Mouse (Mus musculus): ENCODE measurements around the gene P2rx1. TPM values are rescaled to one million over a fixed set of nuclear protein-coding genes. Genes with fewer than 3 reads are reported as not detected.

P2rx1 gene
- polyA plus RNA-seq, 1 experiment from 2014 or later = 4.8 TPM

- Histone ChIP-seq H3K9me3 (no peaks in the 10 kb centered on the region), H3K27ac (no peak overlapping the region), H3K36me3 (no peaks in the 10 kb centered on the region), H3K4me3 (no peak overlapping the region), H3K27me3 (ENCODE audit: insufficient read depth, poor library complexity, severe bottlenecking) (peaks cover 1% of the 10 kb centered on the region; the same call in 1 of the 2 replicates), H3K4me1 (peaks cover 28% of the 10 kb centered on the region)
- WGBS = 84% methylated on average over 6 of the region's 6 CpGs
- no peak for DNase-seq (ENCODE audit: low spot score)
These were observed 2.6 kb upstream of the P2rx1 start for GRCm38 (mm10) chr11:72996346-72996745.

DNA sequence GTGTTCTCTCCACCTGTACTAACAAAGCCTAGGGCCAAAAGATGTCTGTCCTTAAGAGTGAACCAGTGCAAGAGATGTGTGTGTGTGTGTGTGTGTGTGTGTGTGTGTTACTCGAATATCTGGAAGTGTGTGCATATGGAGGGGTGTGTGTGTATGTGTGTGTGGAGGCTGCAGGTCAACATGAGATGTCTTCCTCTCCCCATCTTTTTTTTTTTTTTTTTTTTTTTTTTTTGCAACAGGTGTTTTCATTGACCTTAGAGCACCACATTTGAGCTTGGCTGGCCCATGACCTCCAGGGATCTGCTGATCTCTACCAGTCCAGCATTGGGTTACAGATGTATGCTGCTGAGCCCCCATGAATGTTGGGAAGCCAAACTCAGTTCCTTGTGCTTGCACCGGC lies 2.1 kb upstream of the P2rx1 start:
- 83% methylated on average over 2 of the region's 2 CpGs for WGBS
- H3K36me3 ChIP-seq = no peaks in the 10 kb centered on the region
- H3K4me3 ChIP-seq = no peak overlapping the region
- no peak for DNase-seq (ENCODE audit: low spot score)
- H3K9me3 ChIP-seq = no peaks in the 10 kb centered on the region
- peaks cover 26% of the 10 kb centered on the region for H3K4me1 ChIP-seq
- peaks cover 4% of the 10 kb centered on the region; the same call in 1 of the 2 replicates for H3K27me3 ChIP-seq (ENCODE audit: insufficient read depth, poor library complexity, severe bottlenecking)
- H3K27ac ChIP-seq = no peak overlapping the region

- no peak for DNase-seq (ENCODE audit: low spot score)
- no peaks in the 10 kb centered on the region for H3K36me3 ChIP-seq
- H3K27ac ChIP-seq = no peak overlapping the region
- peaks cover 4% of the 10 kb centered on the region; the same call in 1 of the 2 replicates for H3K27me3 ChIP-seq (ENCODE audit: insufficient read depth, poor library complexity, severe bottlenecking)
- H3K4me3 ChIP-seq = no peak overlapping the region
- no peaks in the 10 kb centered on the region for H3K9me3 ChIP-seq
- WGBS = 47% methylated on average over 13 of the region's 13 CpGs
- H3K4me1 ChIP-seq = peaks cover 19% of the 10 kb centered on the region
These were observed 1.2 kb upstream of the P2rx1 start for GRCm38 (mm10) chr11:72997529-72998326.

- Histone ChIP-seq H3K4me3 (no peak overlapping the region), H3K9me3 (no peaks in the 10 kb centered on the region), H3K4me1 (peaks cover 20% of the 10 kb centered on the region), H3K27me3 (ENCODE audit: insufficient read depth, poor library complexity, severe bottlenecking) (peaks cover 4% of the 10 kb centered on the region; the same call in 1 of the 2 replicates), H3K36me3 (no peaks in the 10 kb centered on the region), H3K27ac (no peak overlapping the region)
- 14% methylated on average over 6 of the region's 6 CpGs for WGBS
- no peak for DNase-seq (ENCODE audit: low spot score)
These were observed 2.1 kb downstream of the P2rx1 start for GRCm38 (mm10) chr11:73001029-73001428.

DNA sequence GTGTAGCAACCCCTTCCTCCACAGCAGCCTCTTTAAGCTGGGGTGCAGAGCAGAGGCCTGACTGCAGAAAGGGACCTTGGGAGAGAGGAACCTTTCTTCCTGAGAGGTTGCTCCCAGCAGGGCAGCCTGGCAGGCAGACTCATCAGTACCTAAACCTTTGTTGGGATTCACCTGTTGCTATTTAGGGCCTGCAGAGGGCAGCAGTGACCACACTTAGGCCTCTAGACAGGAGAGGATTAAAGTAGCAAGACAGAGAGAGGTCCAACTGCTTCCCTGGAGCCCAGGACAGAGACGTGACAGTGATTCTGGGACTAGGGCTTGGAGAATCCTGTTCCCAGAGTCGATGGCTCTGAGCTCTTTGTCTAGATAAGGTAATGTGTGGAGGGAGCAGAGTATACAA lies 7.5 kb downstream of the P2rx1 start:
- 3% methylated on average over 2 of the region's 2 CpGs for WGBS
- Histone ChIP-seq H3K36me3 (no peaks in the 10 kb centered on the region), H3K27me3 (ENCODE audit: insufficient read depth, poor library complexity, severe bottlenecking) (peaks cover 39% of the 10 kb centered on the region), H3K4me1 (peaks cover 16% of the 10 kb centered on the region), H3K4me3 (no peak overlapping the region), H3K9me3 (no peaks in the 10 kb centered on the region), H3K27ac (no peak overlapping the region)
- DNase-seq (ENCODE audit: low spot score) = no peak

DNA sequence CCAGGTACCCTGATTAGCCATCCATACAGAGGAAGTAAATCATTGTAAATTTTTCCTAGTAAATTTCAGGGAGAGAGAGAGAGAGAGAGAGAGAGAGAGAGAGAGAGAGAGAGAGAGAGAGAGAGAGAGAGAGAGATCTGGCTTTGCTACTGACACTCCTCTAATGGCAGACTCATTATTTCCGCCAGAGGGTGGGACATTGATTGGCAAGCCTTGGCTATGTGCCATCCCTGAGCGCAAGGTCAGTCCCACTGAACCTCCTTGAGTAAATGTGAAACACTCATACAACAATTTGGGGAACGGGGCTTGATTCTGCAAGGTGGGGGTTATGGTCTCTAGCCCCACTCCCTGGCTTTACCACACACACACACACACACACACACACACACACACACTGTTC lies 8.2 kb downstream of the P2rx1 start:
- Histone ChIP-seq H3K4me1 (peaks cover 16% of the 10 kb centered on the region), H3K36me3 (no peaks in the 10 kb centered on the region), H3K27ac (no peak overlapping the region), H3K9me3 (no peaks in the 10 kb centered on the region), H3K27me3 (ENCODE audit: insufficient read depth, poor library complexity, severe bottlenecking) (peaks cover 36% of the 10 kb centered on the region), H3K4me3 (no peak overlapping the region)
- DNase-seq (ENCODE audit: low spot score) = no peak
- 77% methylated on average over 3 of the region's 3 CpGs for WGBS

- DNase-seq (ENCODE audit: low spot score) = no peak
- no peak overlapping the region for H3K27ac ChIP-seq
- no peaks in the 10 kb centered on the region for H3K36me3 ChIP-seq
- peaks cover 16% of the 10 kb centered on the region for H3K4me1 ChIP-seq
- no peak overlapping the region for H3K4me3 ChIP-seq
- H3K27me3 ChIP-seq (ENCODE audit: insufficient read depth, poor library complexity, severe bottlenecking) = peaks cover 40% of the 10 kb centered on the region
- WGBS = 50% methylated on average over 11 of the region's 11 CpGs
- H3K9me3 ChIP-seq = no peaks in the 10 kb centered on the region
These were observed 9.0 kb downstream of the P2rx1 start for GRCm38 (mm10) chr11:73007698-73008481.

GRCm38 (mm10) chr11:73008826-73009225 lies 9.9 kb downstream of the P2rx1 start:
- Histone ChIP-seq H3K4me1 (peaks cover 17% of the 10 kb centered on the region), H3K27ac (no peak overlapping the region), H3K4me3 (no peak overlapping the region), H3K36me3 (no peaks in the 10 kb centered on the region), H3K27me3 (ENCODE audit: insufficient read depth, poor library complexity, severe bottlenecking) (peaks cover 49% of the 10 kb centered on the region), H3K9me3 (no peaks in the 10 kb centered on the region)
- DNase-seq (ENCODE audit: low spot score) = no peak
- WGBS = 49% methylated on average over 2 of the region's 2 CpGs

GRCm38 (mm10) chr11:73009531-73010274 lies 10.8 kb downstream of the P2rx1 start:
- peaks cover 20% of the 10 kb centered on the region for H3K4me1 ChIP-seq
- DNase-seq (ENCODE audit: low spot score) = no peak
- H3K9me3 ChIP-seq = no peaks in the 10 kb centered on the region
- peaks cover 56% of the 10 kb centered on the region for H3K27me3 ChIP-seq (ENCODE audit: insufficient read depth, poor library complexity, severe bottlenecking)
- H3K4me3 ChIP-seq = no peak overlapping the region
- no peak overlapping the region for H3K27ac ChIP-seq
- 56% methylated on average over 13 of the region's 13 CpGs for WGBS
- no peaks in the 10 kb centered on the region for H3K36me3 ChIP-seq

DNA sequence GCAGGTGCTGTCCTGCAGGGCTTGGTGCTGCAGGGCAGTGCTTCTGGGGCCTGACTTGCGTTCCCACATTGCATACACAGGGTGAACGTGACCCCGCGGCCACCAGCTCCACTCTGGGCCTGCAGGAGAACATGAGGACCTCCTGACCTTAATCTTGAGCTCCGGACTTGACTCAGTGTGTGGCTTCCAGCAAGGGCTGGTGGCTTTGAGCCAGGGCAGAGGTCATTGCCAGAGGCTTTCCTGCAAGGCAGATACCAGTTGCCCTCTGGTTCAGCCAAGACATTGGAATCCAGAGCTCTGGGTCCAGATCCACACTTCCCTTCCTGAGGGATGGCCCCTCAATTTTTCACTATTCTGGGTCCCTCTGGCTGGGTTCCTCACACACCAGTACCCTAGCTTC lies 15.1 kb downstream of the P2rx1 start:
- no peaks in the 10 kb centered on the region for H3K9me3 ChIP-seq
- H3K27ac ChIP-seq = no peak overlapping the region
- WGBS = 77% methylated on average over 5 of the region's 5 CpGs
- H3K36me3 ChIP-seq = no peaks in the 10 kb centered on the region
- H3K4me1 ChIP-seq = peaks cover 17% of the 10 kb centered on the region
- H3K4me3 ChIP-seq = no peak overlapping the region
- peaks cover 83% of the 10 kb centered on the region for H3K27me3 ChIP-seq (ENCODE audit: insufficient read depth, poor library complexity, severe bottlenecking)
- DNase-seq (ENCODE audit: low spot score) = no peak

DNA sequence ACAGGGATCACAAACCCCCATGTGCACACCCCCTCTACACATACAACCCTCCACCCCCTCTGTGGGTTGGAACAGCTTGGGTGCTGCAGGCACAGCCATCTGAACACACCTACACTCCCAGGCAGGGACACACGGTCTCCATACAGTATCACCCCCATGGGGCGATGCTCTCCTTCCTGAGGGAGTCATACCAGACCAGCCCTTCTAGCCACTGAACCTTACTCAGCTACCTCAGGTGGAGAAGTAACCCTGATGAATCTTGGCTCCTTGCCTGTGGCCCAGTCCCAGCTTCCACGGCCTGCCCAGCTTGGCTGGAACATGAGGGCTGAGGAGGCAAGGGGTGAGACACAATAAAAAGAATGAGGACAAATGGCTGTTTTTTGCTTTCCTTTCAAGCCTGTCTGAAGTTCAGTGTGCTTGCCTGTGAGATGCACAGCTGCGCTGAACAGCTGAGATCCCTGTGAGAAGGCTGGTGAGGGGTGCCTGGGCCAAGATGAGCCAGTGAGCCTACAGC lies 16.0 kb downstream of the P2rx1 start:
- peaks cover 25% of the 10 kb centered on the region for H3K4me1 ChIP-seq
- peaks cover 83% of the 10 kb centered on the region for H3K27me3 ChIP-seq (ENCODE audit: insufficient read depth, poor library complexity, severe bottlenecking)
- H3K27ac ChIP-seq = no peak overlapping the region
- no peaks in the 10 kb centered on the region for H3K9me3 ChIP-seq
- no peak for DNase-seq (ENCODE audit: low spot score)
- H3K36me3 ChIP-seq = no peaks in the 10 kb centered on the region
- H3K4me3 ChIP-seq = no peak overlapping the region
- WGBS = 85% methylated on average over 4 of the region's 4 CpGs

GRCm38 (mm10) chr11:73015391-73016102 lies 16.6 kb downstream of the P2rx1 start:
- no peak overlapping the region for H3K27ac ChIP-seq
- no peaks in the 10 kb centered on the region for H3K36me3 ChIP-seq
- no peaks in the 10 kb centered on the region for H3K9me3 ChIP-seq
- no peak overlapping the region for H3K4me3 ChIP-seq
- WGBS = 74% methylated on average over 5 of the region's 5 CpGs
- peaks cover 83% of the 10 kb centered on the region for H3K27me3 ChIP-seq (ENCODE audit: insufficient read depth, poor library complexity, severe bottlenecking)
- peaks cover 25% of the 10 kb centered on the region for H3K4me1 ChIP-seq
- no peak for DNase-seq (ENCODE audit: low spot score)
